Mouse (Mus musculus) brain, embryonic 14.5 days (tissue): ENCODE data around the gene Gtf2f1. TPM values are rescaled to one million over a fixed set of nuclear protein-coding genes. Genes with fewer than 3 reads are reported as not detected.
"Not testable (repeated sequence)": the region's sequence is repeated elsewhere in the genome, so short reads cannot be mapped to it uniquely, and the experiment has no call there.

Experiments used
- DNase-seq: peaks from one replicate; pipeline ENCODE4 v3.0.0-alpha.2; 2011; ENCODE audit warnings: low read depth
- CTCF ChIP-seq: fragments of 200-500 bp; IDR thresholded peaks from 2 replicates; pipeline ENCODE4 v1.5.1; 2012; ENCODE audit warnings: inconsistent platforms, mild to moderate bottlenecking, moderate library complexity, borderline replicate concordance; ENCODE audit not compliant: insufficient read depth, insufficient read length; ENCODE audit errors: extremely low read depth
- POLR2A ChIP-seq: fragments of 200-500 bp; IDR thresholded peaks from 2 replicates; pipeline ENCODE4 v1.6.1; 2012; ENCODE audit warnings: mild to moderate bottlenecking, inconsistent platforms, borderline replicate concordance; ENCODE audit not compliant: poor library complexity, insufficient read depth, insufficient read length, severe bottlenecking; ENCODE audit errors: extremely low read depth
- polyA plus RNA-seq: library from polyadenylated mRNA; depleted of rRNA; stranded (reverse); fragments of >200 nt; gene quantifications from 2 replicates; pipeline ENCODE4 v1.2.3, GENCODE M21; 2012; rRNA removed

Gene Gtf2f1
- polyA plus RNA-seq: 57.1 and 64.6 TPM in 2 replicates

DNA sequence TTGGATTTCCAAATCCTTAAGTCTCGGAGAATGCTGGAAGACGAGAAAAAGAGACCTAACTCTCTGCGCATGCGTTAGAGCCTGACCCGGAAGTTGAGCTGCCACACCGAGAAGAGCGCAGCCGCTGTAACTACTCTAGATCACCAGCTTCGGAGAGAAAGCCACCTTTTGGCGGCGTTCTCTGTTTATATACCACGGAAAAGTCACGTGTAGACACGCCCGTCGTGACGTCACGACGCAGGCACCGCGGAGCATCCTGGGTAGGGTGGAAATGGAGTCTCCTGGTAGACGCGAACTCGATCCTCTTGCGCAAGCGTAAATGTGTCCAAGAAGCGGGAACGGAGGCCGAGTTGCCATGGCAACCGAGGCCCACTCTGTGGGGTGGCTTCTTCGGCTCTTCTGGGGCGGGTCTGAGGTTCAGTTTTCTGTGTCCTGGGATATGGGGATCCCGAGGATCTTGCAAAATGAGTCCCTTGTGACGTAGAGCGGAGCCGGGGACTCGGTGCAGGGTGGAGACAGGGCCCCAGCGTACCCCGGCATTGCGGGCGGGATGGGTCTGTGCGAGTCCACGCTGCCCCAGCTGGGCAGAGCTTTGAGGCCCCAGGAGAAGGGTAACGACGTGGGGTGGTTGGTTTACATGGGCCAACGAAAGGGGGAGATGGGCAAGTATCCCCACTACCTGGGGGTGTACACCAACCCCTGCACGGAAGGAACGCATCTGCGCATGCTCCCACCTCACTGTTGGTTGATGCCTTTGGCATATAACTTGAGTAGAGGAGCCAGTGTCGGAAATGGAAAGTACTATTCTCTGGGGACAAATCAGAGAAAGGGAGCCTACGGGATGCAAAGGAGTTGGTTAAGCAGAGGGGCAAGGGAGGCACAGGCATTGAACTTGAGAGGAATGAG, at the start of gene Gtf2f1, which contains the start of gene Gm17949:
Gene Gtf2f1 (minus strand): TSS at position 53 of the 906 bp plus-strand sequence.
Gene Gm17949 (plus strand): TSS at position 234 of the 906 bp plus-strand sequence.
- DNase-seq: peak; percentile 100
- TF ChIP-seq POLR2A (peak; percentile 88; the same call in 1 of the 2 replicates), CTCF (no peak)

DNA sequence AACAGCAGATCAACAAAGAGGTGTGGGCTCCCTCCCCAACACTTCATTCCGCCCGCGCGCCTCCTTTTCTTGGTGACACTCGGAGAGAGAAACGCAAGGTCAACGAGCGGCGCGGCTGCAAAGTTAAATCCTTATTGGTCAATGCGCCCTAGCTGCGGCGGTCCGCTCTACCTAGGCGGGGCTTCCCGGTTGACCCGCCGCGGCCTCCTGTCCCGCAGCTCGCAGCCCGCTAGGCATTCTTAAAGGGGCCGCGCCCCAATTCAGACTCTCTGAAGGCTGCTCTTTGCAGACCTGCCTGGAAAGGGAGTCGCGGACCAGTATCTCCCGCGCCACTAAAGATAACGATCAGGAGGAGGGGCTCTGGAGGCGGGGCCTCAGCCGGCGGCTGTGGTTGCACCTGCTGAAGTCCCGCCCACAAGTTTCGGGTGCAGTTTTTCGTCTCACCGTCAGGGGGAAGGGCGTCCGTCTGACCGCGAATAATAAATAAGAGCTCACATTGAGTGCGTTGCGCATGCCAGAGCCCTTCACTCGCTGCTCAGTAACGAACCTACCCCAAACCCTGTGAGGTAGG, 49.2 kb upstream of the Gtf2f1 start:
- TF ChIP-seq POLR2A (0 out of 2 replicates have a peak, but pooled peaks have one; percentile 16), CTCF (peak; percentile 78)
- peak; percentile 99 for DNase-seq

DNA sequence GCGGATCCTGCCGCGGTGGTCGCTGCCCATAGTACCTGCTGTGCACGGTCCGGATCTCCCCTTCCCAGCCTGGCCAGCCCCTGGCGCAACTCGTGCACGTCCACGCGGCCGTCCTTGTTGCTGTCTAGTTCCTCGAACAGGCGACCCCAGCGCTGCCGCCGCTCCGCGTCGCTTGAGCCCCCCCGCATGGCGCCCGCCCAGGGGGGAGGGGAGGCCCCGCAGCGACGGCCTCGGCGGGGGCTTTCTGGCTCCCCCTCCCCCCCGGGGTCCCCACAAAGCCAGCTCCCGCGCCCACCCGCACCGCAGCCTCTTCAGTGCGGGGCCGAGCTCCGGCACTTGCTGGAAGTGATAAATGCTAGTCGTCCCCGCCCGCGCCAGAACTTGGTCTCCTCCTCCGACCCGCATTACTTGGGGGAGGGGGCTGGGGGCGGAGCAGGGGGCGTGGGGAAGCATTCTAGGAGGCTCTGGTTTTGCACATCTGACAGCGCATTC, 48.4 kb upstream of the Gtf2f1 start, which contains the start of gene Slc25a23:
Gene Slc25a23 (minus strand): TSS at position 378 of the 492 bp plus-strand sequence.
- peak; percentile 96 for DNase-seq
- TF ChIP-seq POLR2A (0 out of 2 replicates have a peak, but pooled peaks have one; percentile 39), CTCF (no peak)

DNA sequence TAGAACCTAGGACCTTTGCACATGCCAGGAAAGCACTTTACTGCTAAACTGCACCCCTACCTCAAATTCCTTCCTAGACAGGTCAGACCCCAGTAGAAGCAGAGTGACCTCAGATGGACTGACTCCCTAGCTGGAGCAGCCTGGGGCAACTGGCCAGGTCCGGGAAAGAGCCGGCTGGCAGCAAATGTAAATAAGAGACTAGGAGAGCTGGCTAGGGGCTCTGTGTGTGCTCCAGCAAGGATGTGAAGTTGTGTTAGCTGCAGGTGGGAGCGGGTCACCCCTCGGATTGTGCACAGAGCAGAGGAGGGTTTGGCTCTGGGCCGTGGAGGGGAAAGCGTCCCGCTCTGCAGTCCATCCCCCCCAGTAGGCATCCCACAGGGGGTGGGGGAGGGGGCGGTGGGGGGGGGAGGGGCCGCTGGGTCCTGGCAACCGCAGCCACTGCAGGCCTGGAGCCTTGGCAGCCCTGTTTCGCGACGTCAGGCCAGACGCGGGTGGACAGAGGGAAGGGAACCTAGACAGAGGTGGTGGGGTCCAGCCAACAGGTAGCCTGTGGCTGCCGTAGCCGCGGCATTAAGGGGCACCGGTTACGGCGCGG, 47.9 kb upstream of the Gtf2f1 start, which contains the start of gene Crb3:
Gene Crb3 (plus strand): TSS at position 215 of the 595 bp plus-strand sequence.
- TF ChIP-seq POLR2A (no peak), CTCF (no peak)
- peak; percentile 37 for DNase-seq

DNA sequence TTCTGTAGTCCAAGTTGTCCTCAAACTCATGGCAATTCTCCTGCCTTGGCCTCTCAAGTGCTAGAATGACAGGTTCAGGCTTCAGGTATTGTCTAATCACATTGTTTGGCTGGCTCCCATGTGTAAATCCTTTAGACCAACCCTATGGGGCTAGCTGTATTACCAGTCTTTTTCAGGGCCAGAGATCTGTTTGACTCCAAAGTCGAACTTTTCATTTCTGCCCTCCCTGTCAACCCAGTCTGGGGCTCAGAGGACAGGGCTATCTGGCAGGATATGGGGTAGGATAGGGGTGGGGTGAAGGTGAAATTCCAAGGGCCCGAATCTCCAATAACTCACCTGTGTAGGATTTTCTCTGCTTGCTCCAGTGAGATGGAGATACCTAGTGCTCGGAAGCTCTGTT, 45.2 kb upstream of the Gtf2f1 start:
- TF ChIP-seq CTCF: no peak
- TF ChIP-seq POLR2A: no peak
- DNase-seq: no peak

DNA sequence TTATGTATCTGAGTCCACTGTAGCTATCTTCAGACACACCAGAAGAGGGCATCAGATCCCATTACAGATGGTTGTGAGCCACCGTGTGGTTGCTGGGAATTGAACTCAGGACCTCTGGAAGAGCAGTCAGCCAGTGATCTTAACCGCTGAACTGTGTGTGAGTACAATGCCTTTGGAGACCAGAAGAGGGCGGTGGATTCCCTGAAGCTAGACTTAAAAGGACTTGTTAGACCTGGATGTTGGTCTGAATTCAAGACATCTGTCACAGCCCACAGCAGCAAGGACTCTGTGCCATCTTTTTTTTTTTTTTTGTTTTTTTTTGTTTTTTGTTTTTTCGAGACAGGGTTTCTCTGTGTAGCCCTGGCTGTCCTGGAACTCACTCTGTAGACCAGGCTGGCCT, 40.6 kb upstream of the Gtf2f1 start:
- peak; percentile 12; the same call in 1 of the 2 replicates for TF ChIP-seq CTCF
- DNase-seq: not testable (repeated sequence)

DNA sequence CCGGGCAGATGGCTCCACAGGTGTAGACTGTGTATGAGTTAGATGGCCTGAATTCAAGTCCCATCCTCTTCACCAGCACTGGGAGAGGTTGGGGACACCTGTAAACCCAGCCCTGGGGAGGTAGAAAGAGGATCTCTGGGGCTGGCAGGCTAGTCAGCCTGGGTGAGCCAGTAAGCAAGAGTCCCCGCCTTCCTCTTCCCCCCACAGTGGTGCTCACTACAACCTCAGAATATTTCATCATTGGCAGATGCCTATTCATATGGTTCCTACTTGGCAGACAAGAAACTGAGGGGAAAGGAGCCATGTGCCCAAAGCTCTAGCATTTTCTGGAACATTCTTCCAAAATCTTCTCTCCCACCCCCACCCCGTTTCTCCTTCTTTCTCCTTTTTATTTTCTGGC, 37.7 kb upstream of the Gtf2f1 start:
- DNase-seq: no peak
- TF ChIP-seq POLR2A (no peak), CTCF (no peak)

DNA sequence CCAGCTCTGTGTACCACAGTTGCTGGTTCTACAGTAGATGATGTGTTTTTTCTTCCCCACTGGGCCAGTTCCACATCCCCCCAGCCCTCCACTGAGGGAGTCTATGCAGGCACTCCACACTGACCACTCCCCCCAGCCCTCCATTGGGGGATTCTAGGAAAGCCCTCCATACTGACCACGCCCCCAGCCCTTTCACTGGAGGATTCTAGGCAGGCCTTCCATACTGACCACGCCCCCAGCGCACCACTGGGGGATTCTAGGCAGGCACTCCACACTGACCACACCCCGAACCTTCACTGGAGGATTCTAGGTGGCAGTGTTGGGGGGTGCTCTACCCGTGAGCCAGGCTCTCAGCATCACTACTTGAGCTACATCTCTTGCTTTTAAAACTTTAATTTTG, 36.3 kb upstream of the Gtf2f1 start:
- no peak for DNase-seq
- TF ChIP-seq POLR2A (no peak), CTCF (no peak)

DNA sequence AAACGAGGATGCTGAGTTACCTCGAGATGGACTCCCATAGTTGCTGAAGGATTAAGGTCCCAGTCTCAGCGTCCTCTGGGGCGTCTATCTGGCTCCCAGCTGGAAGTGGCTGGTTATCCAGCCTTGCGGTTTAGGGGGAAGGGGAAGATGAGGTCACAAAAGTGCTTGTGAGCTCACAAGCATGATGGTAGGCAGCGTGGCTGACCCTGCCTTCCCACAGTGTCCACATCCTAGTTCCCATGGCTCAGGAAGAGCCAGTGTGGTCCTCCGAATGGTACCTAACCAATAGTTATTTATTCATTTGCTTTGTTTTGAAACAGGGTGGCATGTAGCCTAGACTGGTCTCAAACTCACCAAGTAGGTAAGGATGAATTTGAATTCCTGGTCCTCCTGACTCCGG, 30.5 kb upstream of the Gtf2f1 start, which contains the start of gene Slc25a41:
Gene Slc25a41 (minus strand): TSS at position 101 of the 400 bp plus-strand sequence.
- DNase-seq: no peak
- TF ChIP-seq CTCF: no peak
- no peak for TF ChIP-seq POLR2A

DNA sequence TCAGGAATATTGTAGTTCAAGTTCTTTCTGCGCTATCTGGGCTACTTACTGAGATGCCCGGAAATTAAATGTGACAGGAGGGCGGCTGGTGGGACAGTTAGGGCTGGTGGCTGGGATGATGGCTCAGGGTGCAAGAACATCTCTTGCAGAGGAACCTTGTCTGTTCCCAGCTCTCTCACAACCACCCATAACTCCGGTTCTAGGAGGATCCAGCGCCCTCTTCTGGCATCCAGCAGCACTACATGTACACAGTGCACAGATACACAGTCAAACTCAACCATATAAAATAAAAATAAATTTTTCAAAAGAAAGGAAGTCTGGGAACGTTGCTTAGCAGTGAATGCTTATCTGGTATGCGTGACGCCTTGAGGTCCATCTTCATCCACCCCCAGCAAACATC, 27.9 kb upstream of the Gtf2f1 start:
- no peak for DNase-seq
- TF ChIP-seq CTCF (peak; percentile 26; the same call in 1 of the 2 replicates), POLR2A (no peak)

DNA sequence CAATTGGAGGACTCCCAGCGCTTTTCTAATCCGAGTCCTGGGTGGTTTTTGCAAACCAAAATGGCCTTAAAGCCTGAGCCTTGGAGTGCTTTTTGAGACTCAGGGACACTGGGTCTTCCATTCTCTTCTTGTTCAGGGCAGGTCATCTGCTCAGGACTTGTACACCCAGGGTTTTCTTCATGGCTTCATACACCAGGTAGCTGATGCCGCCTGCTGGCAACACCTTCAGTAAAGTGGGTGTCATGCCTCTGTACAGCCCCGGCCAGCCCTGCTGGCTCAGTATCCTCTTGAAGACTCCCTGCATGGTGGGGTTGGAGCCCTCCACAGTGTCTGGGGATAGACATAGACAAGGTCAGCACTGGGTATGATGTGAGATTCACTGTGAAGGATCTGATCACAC, 21.8 kb upstream of the Gtf2f1 start:
- DNase-seq: no peak
- TF ChIP-seq CTCF (no peak), POLR2A (no peak)
